Comparison of ENCODE assay signal across 9 mouse cellular contexts in genomic region chr10:39555289-39555715, GRCm38 (mm10). TPM values are rescaled to one million over a fixed set of nuclear protein-coding genes. Genes with fewer than 3 reads are reported as not detected.
DNase-seq lines count a peak whose midpoint lies in the region; ATAC-seq and TF ChIP-seq lines count a peak whose summit lies in the region.
"Had no signal": no experiment of that assay in that cellular context is flagged by ENCODE, and none has a peak within 500 bp of the region (broad histone marks: within the 10 kb centered on the region; RNA-seq: fewer than 3 reads in every experiment).

No protein-coding gene starts in this region.

- H3K27me3 ChIP-seq in heart, embryonic 15.5 days, result no peaks in the 10 kb centered on the region
- H3K27me3 ChIP-seq in embryonic facial prominence, embryonic 10.5 days (replicated peaks; ENCODE audit: low read depth, poor library complexity, severe bottlenecking), result 0 out of 2 replicates have a peak, but pooled peaks cover 4% of the 10 kb centered on the region
- H3K27me3 ChIP-seq in intestine, postnatal 0 days (replicated peaks; ENCODE audit: control insufficient read depth, insufficient read depth, low read length), result no peaks in the 10 kb centered on the region
- no peaks in the 10 kb centered on the region for H3K27me3 ChIP-seq in midbrain, embryonic 13.5 days

- no peaks in the 10 kb centered on the region for H3K36me3 ChIP-seq in heart, embryonic 15.5 days
- peaks cover 14% of the 10 kb centered on the region; the same call in 1 of the 2 replicates for H3K36me3 ChIP-seq in embryonic facial prominence, embryonic 10.5 days (replicated peaks)
- H3K36me3 ChIP-seq in intestine, postnatal 0 days (ENCODE audit: control insufficient read depth, insufficient read depth), result peaks cover 11% of the 10 kb centered on the region; the same call in 1 of the 2 replicates
- peaks cover 12% of the 10 kb centered on the region; the same call in 1 of the 2 replicates for H3K36me3 ChIP-seq in midbrain, embryonic 13.5 days

- WGBS in heart, embryonic 15.5 days, result 31% methylated on average over 7 of the region's 7 CpGs
- WGBS in embryonic facial prominence, embryonic 10.5 days, result 19% methylated on average over 7 of the region's 7 CpGs
- 23% methylated on average over 7 of the region's 7 CpGs for WGBS in intestine, postnatal 0 days
- WGBS in midbrain, embryonic 13.5 days, result 13% methylated on average over 7 of the region's 7 CpGs

- H3K9ac ChIP-seq in heart, embryonic 15.5 days, result no peak overlapping the region
- no peak overlapping the region for H3K9ac ChIP-seq in intestine, postnatal 0 days (ENCODE audit: low read depth, low read length)
- H3K9ac ChIP-seq in midbrain, embryonic 13.5 days (replicated peaks), result no peak overlapping the region

- no peak for TF ChIP-seq CTCF in intestine, postnatal 0 days (IDR thresholded peaks at IDR 0.05; ENCODE audit: low read depth)

- no peak for DNase-seq in heart, adult 9 months (ENCODE audit: low spot score in 2 of 2)
- DNase-seq in embryonic facial prominence, embryonic 10.5 days (ENCODE audit: low spot score), result peak; percentile 72
- DNase-seq in adrenal gland, postnatal 36 days, result no peak
- DNase-seq in adrenal gland, adult 18-20 months (ENCODE audit: low spot score in 2 of 2), result no peak
- DNase-seq in right cerebral cortex, postnatal 25 days, result no peak

- peak overlapping the region; percentile 65 for H3K27ac ChIP-seq in heart, embryonic 15.5 days
- H3K27ac ChIP-seq in embryonic facial prominence, embryonic 10.5 days (replicated peaks), result peak overlapping the region; percentile 80
- peak overlapping the region; percentile 41; the same call in 1 of the 2 replicates for H3K27ac ChIP-seq in intestine, postnatal 0 days (ENCODE audit: low read depth, low read length)
- peak overlapping the region; percentile 97 for H3K27ac ChIP-seq in midbrain, embryonic 13.5 days
- H3K27ac ChIP-seq: macrophage had no signal

- ATAC-seq in heart, embryonic 15.5 days (replicated peaks; ENCODE audit: insufficient number of reproducible peaks, insufficient read depth, low FRiP score, low read depth), result no peak
- ATAC-seq in intestine, postnatal 0 days, result peak; percentile 25; the same call in 1 of the 2 replicates
- ATAC-seq in midbrain, embryonic 13.5 days, result 0 out of 2 replicates have a peak, but pooled peaks have one; percentile 9

- no peaks in the 10 kb centered on the region for H3K9me3 ChIP-seq in heart, embryonic 15.5 days (replicated peaks)
- no peaks in the 10 kb centered on the region for H3K9me3 ChIP-seq in embryonic facial prominence, embryonic 10.5 days
- no peaks in the 10 kb centered on the region for H3K9me3 ChIP-seq in intestine, postnatal 0 days (ENCODE audit: control insufficient read depth)
- no peaks in the 10 kb centered on the region for H3K9me3 ChIP-seq in midbrain, embryonic 13.5 days

- no peak overlapping the region for H3K4me3 ChIP-seq in heart, embryonic 15.5 days
- H3K4me3 ChIP-seq in embryonic facial prominence, embryonic 10.5 days, result 0 out of 2 replicates have a peak overlapping the region, but pooled peaks have one; percentile 8
- H3K4me3 ChIP-seq in intestine, postnatal 0 days (ENCODE audit: low read depth, low read length), result no peak overlapping the region
- H3K4me3 ChIP-seq in midbrain, embryonic 13.5 days (replicated peaks), result no peak overlapping the region

- H3K4me2 ChIP-seq in heart, embryonic 15.5 days, result no peak overlapping the region
- H3K4me2 ChIP-seq in intestine, postnatal 0 days (replicated peaks; ENCODE audit: low read depth), result peak overlapping the region; percentile 13
- H3K4me2 ChIP-seq in midbrain, embryonic 13.5 days (replicated peaks), result no peak overlapping the region

- peaks cover 65% of the 10 kb centered on the region for H3K4me1 ChIP-seq in heart, embryonic 15.5 days (replicated peaks)
- peaks cover 95% of the 10 kb centered on the region for H3K4me1 ChIP-seq in embryonic facial prominence, embryonic 10.5 days
- 0 out of 2 replicates have a peak, but pooled peaks cover 8% of the 10 kb centered on the region for H3K4me1 ChIP-seq in intestine, postnatal 0 days (replicated peaks; ENCODE audit: control insufficient read depth, insufficient read depth, low read length)
- peaks cover 96% of the 10 kb centered on the region for H3K4me1 ChIP-seq in midbrain, embryonic 13.5 days (replicated peaks)

RNA-seq across cellular contexts. Expression of gene Traf3ip2, which starts 57.4 kb away (rescaled TPM):
- 8.6 and 13.7 TPM in 2 replicates for polyA plus RNA-seq in heart, embryonic 15.5 days (2015; fragmentation: Nextera tagmentation; extraction: Ambion mirVana)
- 12.9 and 14.8 TPM in 2 replicates for polyA plus RNA-seq in embryonic facial prominence, embryonic 10.5 days (2016; fragmentation: Nextera tagmentation; extraction: Ambion mirVana)
- polyA plus RNA-seq in intestine, postnatal 0 days (2015; fragmentation: Nextera tagmentation; extraction: Ambion mirVana), result 25.3 and 27.8 TPM in 2 replicates
- 4.1 and 5.9 TPM in 2 replicates for polyA plus RNA-seq in midbrain, embryonic 13.5 days (2015; fragmentation: Nextera tagmentation; extraction: Ambion mirVana)
- total RNA-seq in adrenal gland, postnatal 36 days (2021), result 10 to 100 TPM; 12.5 to 18.9 TPM
- 10 to 100 TPM; 10.6 to 15.0 TPM for total RNA-seq in adrenal gland, adult 18-20 months (2021)

Comparison
In these comparisons a context has a peak if more than half of its experiments do, and no peak if none do; other contexts are left out.
1. H3K27ac ChIP-seq: peak in every context shown above with its lines; median percentile 97 in midbrain, embryonic 13.5 days; 80 in embryonic facial prominence, embryonic 10.5 days; 65 in heart, embryonic 15.5 days; 41 in intestine, postnatal 0 days.